Mouse (Mus musculus): ENCODE results near the gene Ddx42.

DNA sequence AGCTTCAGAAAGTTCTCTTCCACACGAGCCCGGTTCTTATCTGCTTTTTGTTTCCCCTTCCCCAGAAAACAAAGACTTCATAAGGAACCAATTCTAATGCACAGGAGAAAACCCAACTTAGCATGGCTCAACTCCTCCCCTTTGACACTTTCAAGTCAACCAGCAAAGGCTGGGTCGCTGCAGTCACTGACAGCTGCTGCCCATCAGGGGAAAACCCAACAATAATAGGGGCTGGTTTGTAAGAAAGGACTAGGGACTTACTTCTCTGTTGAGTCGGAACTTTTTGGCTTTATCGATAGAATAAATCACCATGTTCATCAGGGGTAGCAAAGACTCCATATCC, 14.6 kb upstream of the Ddx42 start, which contains the start of gene Strada:
- no peak for TF ChIP-seq CTCF (conservative IDR thresholded peaks at IDR 0.05; ENCODE audit: insufficient read depth, insufficient read length, low read depth, low read length)
- no peak for TF ChIP-seq POLR2A (IDR thresholded peaks at IDR 0.05; ENCODE audit: low read depth, low read length)
